Mouse (Mus musculus) lung, postnatal 4 days (tissue): ENCODE results near the gene Ttc5.
"Not testable (repeated sequence)": the region's sequence is repeated elsewhere in the genome, so short reads cannot be mapped to it uniquely, and the experiment has no call there.

Experiments
- DNase-seq, 2 experiments: peaks; one replicate each; pipeline ENCODE4 v3.0.0; 2021

Gene Ttc5

GRCm38 (mm10) chr14:50785251-50785637 is at the start of gene Ttc5:
Gene Ttc5 (minus strand): TSS chr14:50785519.
- peak; percentile 88 to 94 for DNase-seq

- peak in 1 of 2 experiments; percentile 25 for DNase-seq
Observed at GRCm38 (mm10) chr14:50834435-50834834, 49.1 kb upstream of the Ttc5 start.

DNA sequence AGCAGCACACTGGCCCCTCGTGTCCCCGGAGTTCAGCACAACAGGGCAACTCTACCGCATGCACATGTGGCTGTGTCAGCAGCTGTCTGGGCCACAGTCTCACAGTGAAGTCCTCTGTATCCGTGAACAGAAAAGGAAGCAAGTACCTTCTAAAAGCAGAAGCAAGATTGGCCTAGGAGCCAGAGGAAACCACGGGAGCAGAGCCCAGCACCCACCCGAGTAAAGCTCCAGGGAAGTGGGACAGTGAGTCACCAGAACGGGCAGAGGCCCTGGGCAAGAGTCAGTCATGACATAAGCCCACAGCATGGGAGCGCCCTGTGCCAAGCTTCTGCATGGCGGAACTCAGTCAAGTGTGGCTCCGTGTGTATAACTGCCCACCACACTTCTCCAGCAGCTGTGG is 48.6 kb upstream of the Ttc5 start:
- DNase-seq = peak; percentile 67 to 68

GRCm38 (mm10) chr14:50829878-50830277 is 44.6 kb upstream of the Ttc5 start:
- DNase-seq = peak in 1 of 2 experiments; percentile 17

- no peak for DNase-seq
Observed at GRCm38 (mm10) chr14:50826579-50826978, 41.3 kb upstream of the Ttc5 start.

GRCm38 (mm10) chr14:50824219-50824618 is 38.9 kb upstream of the Ttc5 start:
- DNase-seq = no peak

DNA sequence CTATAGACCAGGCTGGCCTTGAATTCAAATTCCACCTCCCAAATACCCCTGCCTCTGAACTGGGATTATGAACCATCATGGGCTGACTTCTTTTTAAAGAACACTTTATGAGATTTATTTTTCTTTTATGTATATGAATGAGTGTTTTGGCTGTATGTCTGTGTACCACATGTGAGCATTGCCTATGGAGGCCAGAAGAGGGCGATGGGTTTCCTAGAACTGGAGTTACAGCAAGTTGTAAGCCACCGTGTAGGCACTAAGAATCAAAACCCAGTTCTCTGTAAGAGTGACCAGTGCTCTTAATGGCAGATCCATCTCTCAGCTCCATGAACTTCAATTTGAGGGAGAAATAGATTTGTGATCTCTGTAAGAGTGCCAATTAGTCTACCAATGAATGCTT is 37.9 kb upstream of the Ttc5 start:
- DNase-seq = no peak

GRCm38 (mm10) chr14:50813060-50813459 is 27.7 kb upstream of the Ttc5 start:
- DNase-seq = no peak

DNA sequence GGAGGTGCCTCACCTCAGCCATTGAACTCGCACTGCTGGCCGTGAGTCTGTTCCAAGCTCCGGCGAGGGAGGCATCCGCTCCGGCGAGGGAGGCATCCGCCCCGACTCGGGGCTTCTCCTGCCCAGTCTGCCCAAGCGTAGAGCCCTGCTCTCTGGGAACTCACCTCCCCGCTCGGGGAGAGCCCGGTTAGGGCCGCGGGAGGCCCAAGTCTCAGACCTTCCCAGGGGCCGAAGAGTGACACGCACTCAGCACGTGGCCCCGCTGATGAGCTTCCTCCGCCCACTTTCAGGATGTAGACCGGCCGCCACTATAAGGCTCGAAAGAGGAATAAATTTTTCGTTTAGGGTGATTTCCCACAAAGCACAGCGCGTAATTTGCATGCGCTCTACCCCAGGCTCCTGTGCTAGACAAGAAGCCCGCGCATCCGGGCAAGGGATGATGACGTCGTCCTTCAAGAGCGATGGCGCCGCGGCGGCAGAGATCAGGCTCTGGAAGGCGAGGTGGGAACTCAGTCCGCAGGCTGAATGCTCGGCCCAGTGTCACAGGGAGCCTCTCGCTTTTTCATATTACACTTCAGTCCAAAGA is 22.3 kb upstream of the Ttc5 start, which contains the start of the genes Ccnb1ip1 and Parp2:
Gene Ccnb1ip1 (minus strand): TSS at position 246 of the 586 bp plus-strand sequence.
Gene Parp2 (plus strand): TSS at position 355 of the 586 bp plus-strand sequence.
- peak; percentile 97 to 99 for DNase-seq

DNA sequence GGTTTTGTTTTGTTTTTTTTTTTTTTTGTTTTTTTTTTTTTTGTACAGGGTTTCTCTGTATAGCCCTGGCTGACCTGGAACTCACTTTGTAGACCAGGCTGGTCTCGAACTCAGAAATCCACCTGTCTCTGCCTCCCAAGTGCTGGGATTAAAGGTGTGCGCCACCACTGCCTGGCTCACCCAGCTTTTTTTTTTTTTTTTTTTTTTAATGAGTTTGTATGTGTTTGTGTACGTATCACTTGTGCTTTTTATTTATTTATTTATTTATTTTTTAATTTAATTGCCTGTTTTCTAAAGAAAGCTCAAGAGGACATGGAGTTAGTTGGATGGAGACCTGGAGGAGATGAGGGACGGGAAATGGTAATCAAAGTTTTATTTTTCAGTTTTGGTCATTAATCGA is 21.1 kb upstream of the Ttc5 start:
- not testable (repeated sequence) for DNase-seq

GRCm38 (mm10) chr14:50804683-50805082 is 19.4 kb upstream of the Ttc5 start:
- no peak for DNase-seq

GRCm38 (mm10) chr14:50802843-50803562 is 17.7 kb upstream of the Ttc5 start:
- peak in 1 of 2 experiments; percentile 13 for DNase-seq

DNA sequence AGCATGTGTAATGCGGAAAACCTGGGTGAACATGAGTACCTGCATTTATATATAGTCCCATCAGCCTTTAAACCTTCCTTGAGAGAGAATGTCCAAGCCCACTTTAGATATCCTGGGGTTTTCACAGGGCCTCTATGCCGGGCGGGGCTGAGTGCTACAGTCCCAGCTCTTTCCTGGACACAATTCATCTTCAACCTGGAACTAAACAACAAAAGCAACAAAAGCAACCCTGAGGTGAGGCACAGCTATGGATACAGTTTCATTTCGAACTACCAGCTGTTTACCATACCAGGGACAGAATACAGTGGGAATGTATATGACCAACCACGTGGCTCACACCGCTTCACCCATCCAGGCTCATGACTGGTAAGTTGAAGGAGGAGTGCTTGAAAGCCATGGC is 17.1 kb upstream of the Ttc5 start:
- no peak for DNase-seq

- peak in 1 of 2 experiments; percentile 37 for DNase-seq
Observed at GRCm38 (mm10) chr14:50799502-50800259, 14.4 kb upstream of the Ttc5 start.

- peak in 1 of 2 experiments; percentile 38 for DNase-seq
Observed at GRCm38 (mm10) chr14:50798512-50798911, 13.2 kb upstream of the Ttc5 start.

DNA sequence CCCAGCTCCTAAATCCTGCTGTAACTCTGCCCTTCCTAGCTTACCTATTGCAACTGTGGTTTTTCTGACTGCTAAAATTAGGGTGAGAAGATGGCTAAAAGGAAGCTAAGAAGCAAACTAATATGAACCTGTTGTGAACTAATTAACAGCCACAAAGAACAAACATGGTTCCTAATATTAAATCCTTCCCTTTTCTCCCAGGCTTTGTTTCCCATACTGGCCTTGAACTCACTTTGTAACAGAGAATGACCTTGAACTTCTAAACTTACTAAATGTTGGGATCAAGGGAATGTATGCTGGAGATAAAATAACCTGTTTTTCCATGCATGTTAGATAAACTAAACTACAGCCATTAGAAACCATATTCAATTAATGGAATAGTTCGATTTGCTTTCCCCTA is 11.1 kb upstream of the Ttc5 start:
- no peak for DNase-seq

- no peak for DNase-seq
Observed at GRCm38 (mm10) chr14:50795965-50796364, 10.6 kb upstream of the Ttc5 start.

GRCm38 (mm10) chr14:50795261-50795935 is 10.1 kb upstream of the Ttc5 start:
- DNase-seq = no peak

- DNase-seq = no peak
Observed at GRCm38 (mm10) chr14:50788157-50788556, 2.8 kb upstream of the Ttc5 start.

GRCm38 (mm10) chr14:50784391-50785250 is 698 bp downstream of the Ttc5 start:
- DNase-seq = peak in 1 of 2 experiments; percentile 9

GRCm38 (mm10) chr14:50782166-50782565 is 3.2 kb downstream of the Ttc5 start:
- DNase-seq = no peak

- DNase-seq = no peak
Observed at GRCm38 (mm10) chr14:50771342-50771741, 14.0 kb downstream of the Ttc5 start.
